Mouse (Mus musculus) cerebellum, adult 2 months (tissue): ENCODE data around the gene Zfp661.

Experiments used
- CTCF ChIP-seq: fragments of 200-500 bp; IDR thresholded peaks from 2 replicates; pipeline ENCODE4 v1.5.1; 2011; ENCODE audit warnings: low read depth, mild to moderate bottlenecking, control low read depth, low read length, moderate library complexity, borderline replicate concordance; ENCODE audit not compliant: insufficient read depth
- POLR2A ChIP-seq: fragments of 200-500 bp; IDR thresholded peaks from 2 replicates; pipeline ENCODE4 v1.6.1; 2011; ENCODE audit warnings: low read length, control low read depth, borderline replicate concordance; ENCODE audit not compliant: insufficient read depth

DNA sequence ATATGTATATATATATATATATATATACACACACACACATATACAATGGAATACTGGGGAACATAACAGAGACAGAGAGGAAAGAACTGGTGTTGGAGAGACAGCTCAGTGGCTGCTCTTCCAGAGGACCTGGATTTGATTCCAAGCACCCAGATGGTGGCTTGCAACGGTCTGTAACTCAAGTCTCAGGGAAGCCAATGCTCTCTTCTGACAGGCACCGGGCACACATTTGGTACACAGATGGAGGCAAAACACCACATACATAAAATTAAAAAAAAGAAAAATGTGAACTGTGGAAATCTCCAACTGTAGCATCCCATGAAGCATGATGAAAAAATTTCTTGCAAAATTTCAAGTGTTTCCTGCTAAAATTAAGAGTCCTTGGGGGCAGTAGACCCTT lies 37.9 kb upstream of the Zfp661 start:
- TF ChIP-seq POLR2A (no peak), CTCF (no peak)
